Mouse (Mus musculus): ENCODE results near the gene Arhgef12. TPM values are rescaled to one million over a fixed set of nuclear protein-coding genes. Genes with fewer than 3 reads are reported as not detected.
A peak's percentile ranks its signal among the peaks of the same experiment; 100 is the strongest.

The Arhgef12 gene
- total and polyA plus RNA-seq, 2 experiments from 2014 or later = 14.0 to 86.0 TPM

DNA sequence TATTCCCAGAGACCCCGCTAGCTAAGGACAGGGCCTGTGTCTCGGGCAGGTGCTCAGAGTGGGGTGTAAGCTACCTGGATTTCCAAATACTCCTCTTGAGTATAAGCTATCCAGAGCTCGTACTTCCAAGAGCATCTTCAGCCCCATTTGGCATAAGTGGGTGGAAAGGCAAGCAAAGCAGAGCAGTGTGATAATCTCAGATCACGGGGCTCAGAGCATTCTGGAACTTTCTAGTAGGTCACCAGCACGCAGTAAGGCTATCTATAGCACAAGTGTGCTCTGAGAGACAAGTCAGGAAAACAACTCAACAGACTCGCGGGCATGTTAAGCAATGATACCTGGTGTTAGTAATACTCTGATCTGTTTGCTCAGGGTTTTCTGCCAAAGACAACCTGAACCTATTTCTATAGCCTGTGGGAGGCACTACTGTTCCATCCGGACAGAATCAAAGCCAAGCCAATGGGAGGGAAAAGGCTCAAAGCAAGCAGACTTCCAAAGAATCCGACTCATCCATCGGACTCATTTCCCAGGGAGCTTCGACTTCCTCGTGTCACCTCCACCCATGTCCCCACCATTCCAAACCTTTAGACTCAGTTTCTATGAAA, 37.3 kb upstream of the Arhgef12 start:
- H3K9ac ChIP-seq (replicated peaks; ENCODE audit: low read length) = no peak overlapping the region
- DNase-seq (ENCODE audit: low spot score) = peak; percentile 37
- WGBS = 76% methylated on average over 12 of the region's 12 CpGs
- no peaks in the 10 kb centered on the region for H3K9me3 ChIP-seq (ENCODE audit: low read length)
- no peak overlapping the region for H3K4me2 ChIP-seq (ENCODE audit: low read depth, low read length)
- ATAC-seq = no peak
- no peaks in the 10 kb centered on the region for H3K27me3 ChIP-seq (ENCODE audit: insufficient read depth, low read length)
- no peak overlapping the region for H3K27ac ChIP-seq
- H3K4me1 ChIP-seq (ENCODE audit: insufficient read depth, low read length) = no peaks in the 10 kb centered on the region
- H3K4me3 ChIP-seq (ENCODE audit: low read length) = no peak overlapping the region
- peak; percentile 44 for TF ChIP-seq CTCF (IDR thresholded peaks at IDR 0.05; ENCODE audit: low read depth)
- H3K36me3 ChIP-seq (ENCODE audit: insufficient read depth, low read length) = no peaks in the 10 kb centered on the region

DNA sequence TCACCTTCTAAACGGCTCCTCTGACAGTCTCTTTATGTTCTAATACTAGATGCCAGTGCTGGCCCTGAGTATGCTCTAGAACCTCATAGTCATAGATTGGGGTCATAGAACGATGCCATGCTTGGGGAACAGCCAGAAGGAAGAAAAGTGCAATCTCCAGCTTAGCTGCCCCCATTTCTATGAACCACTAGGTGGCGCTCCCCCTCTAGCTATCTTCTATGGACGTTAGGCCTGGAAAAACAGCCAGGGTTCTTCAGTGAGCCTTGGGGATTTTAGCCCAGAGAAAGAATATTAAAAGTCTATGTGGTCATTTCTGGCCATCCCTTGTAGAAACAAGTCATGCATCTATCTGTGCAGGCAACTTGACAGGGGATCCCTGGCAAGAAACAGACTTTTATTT, 34.8 kb upstream of the Arhgef12 start:
- no peaks in the 10 kb centered on the region for H3K36me3 ChIP-seq (ENCODE audit: insufficient read depth, low read length)
- TF ChIP-seq CTCF (IDR thresholded peaks at IDR 0.05; ENCODE audit: low read depth) = peak; percentile 96

DNA sequence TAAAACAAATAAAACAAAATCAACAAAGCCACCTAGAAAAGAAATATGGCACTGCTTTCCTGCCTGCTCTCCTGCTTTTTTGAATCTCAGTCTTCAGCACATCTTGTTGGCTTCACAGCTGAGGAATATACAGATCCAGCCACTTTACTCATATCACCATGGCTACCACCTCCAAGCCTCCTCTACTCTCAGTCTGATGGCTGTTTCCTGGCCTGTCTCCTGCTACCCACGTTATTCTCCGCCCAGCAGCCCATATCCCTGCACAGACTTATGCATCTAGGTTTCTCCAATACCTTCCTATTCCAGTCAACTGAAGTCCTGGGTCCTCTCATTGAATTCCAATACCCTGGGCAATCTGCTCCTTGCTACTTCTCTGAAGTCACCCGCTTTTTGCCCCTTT, 26.5 kb upstream of the Arhgef12 start:
- DNase-seq (ENCODE audit: low spot score) (no peak), ATAC-seq (no peak)
- WGBS = 78% methylated on average over 3 of the region's 3 CpGs
- Histone ChIP-seq H3K27ac (no peak overlapping the region), H3K4me1 (ENCODE audit: insufficient read depth, low read length) (no peaks in the 10 kb centered on the region), H3K4me3 (ENCODE audit: low read length) (no peak overlapping the region), H3K27me3 (ENCODE audit: insufficient read depth, low read length) (no peaks in the 10 kb centered on the region), H3K4me2 (ENCODE audit: low read depth, low read length) (no peak overlapping the region), H3K9me3 (ENCODE audit: low read length) (no peaks in the 10 kb centered on the region), H3K36me3 (ENCODE audit: insufficient read depth, low read length) (no peaks in the 10 kb centered on the region), H3K9ac (replicated peaks; ENCODE audit: low read length) (no peak overlapping the region)
- no peak for TF ChIP-seq CTCF (IDR thresholded peaks at IDR 0.05; ENCODE audit: low read depth)

More for the DNA sequence above, 34.8 kb upstream of the Arhgef12 start:
- ATAC-seq = 0 out of 2 replicates have a peak, but pooled peaks have one; percentile 58
- Histone ChIP-seq H3K9me3 (ENCODE audit: low read length) (no peaks in the 10 kb centered on the region), H3K27ac (no peak overlapping the region), H3K4me2 (ENCODE audit: low read depth, low read length) (no peak overlapping the region), H3K4me3 (ENCODE audit: low read length) (no peak overlapping the region), H3K27me3 (ENCODE audit: insufficient read depth, low read length) (no peaks in the 10 kb centered on the region), H3K9ac (replicated peaks; ENCODE audit: low read length) (no peak overlapping the region), H3K4me1 (ENCODE audit: insufficient read depth, low read length) (no peaks in the 10 kb centered on the region)
- peak; percentile 84 for DNase-seq (ENCODE audit: low spot score)
- WGBS = 5% methylated on average over 4 of the region's 4 CpGs

DNA sequence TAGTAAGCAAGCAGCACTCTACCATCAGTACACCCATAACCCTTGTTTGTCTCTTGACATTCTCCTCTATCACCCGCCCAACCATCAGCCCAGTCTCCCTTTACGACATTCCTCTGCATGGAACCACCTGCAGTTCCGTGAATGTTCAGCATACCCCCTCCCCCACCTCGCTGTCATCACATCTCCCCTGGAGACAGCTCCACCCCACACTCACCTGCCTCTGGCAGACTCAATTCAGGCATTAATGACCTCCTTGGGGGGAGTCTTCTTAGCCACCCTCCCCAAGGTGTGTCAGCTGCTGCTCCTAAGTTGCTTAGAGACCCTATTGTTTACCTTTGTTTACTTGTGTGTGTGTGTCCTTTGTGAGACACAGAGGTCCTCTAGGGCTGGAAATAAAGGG, 25.3 kb upstream of the Arhgef12 start:
- no peak overlapping the region for H3K4me3 ChIP-seq (ENCODE audit: low read length)
- no peak for TF ChIP-seq CTCF (IDR thresholded peaks at IDR 0.05; ENCODE audit: low read depth)
- H3K9me3 ChIP-seq (ENCODE audit: low read length) = no peaks in the 10 kb centered on the region
- H3K4me2 ChIP-seq (ENCODE audit: low read depth, low read length) = no peak overlapping the region
- no peak overlapping the region for H3K27ac ChIP-seq
- DNase-seq (ENCODE audit: low spot score) = no peak
- H3K4me1 ChIP-seq (ENCODE audit: insufficient read depth, low read length) = 0 out of 2 replicates have a peak, but pooled peaks cover 3% of the 10 kb centered on the region
- H3K9ac ChIP-seq (replicated peaks; ENCODE audit: low read length) = no peak overlapping the region
- no peaks in the 10 kb centered on the region for H3K27me3 ChIP-seq (ENCODE audit: insufficient read depth, low read length)
- 52% methylated on average over 4 of the region's 4 CpGs for WGBS
- ATAC-seq = no peak
- H3K36me3 ChIP-seq (ENCODE audit: insufficient read depth, low read length) = no peaks in the 10 kb centered on the region

DNA sequence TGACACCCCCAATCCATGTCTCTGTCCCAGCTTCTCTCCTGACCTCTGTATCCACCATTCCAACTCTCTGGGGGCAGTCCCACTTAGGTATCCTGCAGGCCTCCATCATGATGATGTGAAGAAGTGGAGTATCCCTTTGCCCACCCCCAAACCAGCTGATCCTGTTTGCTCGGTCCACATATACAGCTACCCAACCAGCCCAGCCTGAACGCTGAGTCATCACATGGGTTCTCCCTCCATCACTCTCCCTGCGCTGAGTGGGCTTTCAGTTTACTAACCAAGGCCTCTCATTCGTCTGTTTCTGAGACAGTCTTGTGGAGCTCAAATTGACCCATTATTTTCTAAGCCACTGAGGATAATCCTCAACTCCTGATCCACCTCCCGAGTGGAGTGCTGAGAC, 24.9 kb upstream of the Arhgef12 start:
- Histone ChIP-seq H3K4me1 (ENCODE audit: insufficient read depth, low read length) (0 out of 2 replicates have a peak, but pooled peaks cover 6% of the 10 kb centered on the region), H3K27me3 (ENCODE audit: insufficient read depth, low read length) (no peaks in the 10 kb centered on the region), H3K4me2 (ENCODE audit: low read depth, low read length) (no peak overlapping the region), H3K9ac (replicated peaks; ENCODE audit: low read length) (no peak overlapping the region), H3K27ac (no peak overlapping the region), H3K9me3 (ENCODE audit: low read length) (no peaks in the 10 kb centered on the region), H3K36me3 (ENCODE audit: insufficient read depth, low read length) (no peaks in the 10 kb centered on the region), H3K4me3 (ENCODE audit: low read length) (no peak overlapping the region)
- no peak for DNase-seq (ENCODE audit: low spot score)
- WGBS = 80% methylated on average over 5 of the region's 5 CpGs
- no peak for TF ChIP-seq CTCF (IDR thresholded peaks at IDR 0.05; ENCODE audit: low read depth)
- ATAC-seq = no peak

DNA sequence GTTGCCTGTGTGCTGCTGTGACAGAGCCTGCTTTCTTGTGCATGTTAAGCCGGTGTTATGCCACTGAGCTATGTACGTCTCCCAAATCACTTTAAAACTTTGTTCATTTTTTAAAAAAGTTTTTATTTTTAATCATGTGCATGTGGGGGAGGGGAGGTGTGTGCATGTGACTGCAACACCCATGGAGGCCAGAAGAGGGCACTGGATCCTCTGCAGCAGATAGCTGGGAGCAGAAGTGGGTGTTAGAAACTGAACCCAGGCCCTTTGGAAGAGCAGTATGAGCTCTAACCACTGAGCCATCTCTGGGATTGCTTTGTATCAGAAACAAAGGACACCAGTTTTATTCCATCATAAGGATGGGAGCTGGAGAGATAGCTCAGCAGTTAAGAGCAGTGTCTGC, 23.6 kb upstream of the Arhgef12 start:
- TF ChIP-seq CTCF (IDR thresholded peaks at IDR 0.05; ENCODE audit: low read depth) = peak; percentile 21; the same call in 1 of the 2 replicates
- Histone ChIP-seq H3K4me1 (ENCODE audit: insufficient read depth, low read length) (0 out of 2 replicates have a peak, but pooled peaks cover 6% of the 10 kb centered on the region), H3K27ac (no peak overlapping the region), H3K4me2 (ENCODE audit: low read depth, low read length) (no peak overlapping the region), H3K4me3 (ENCODE audit: low read length) (no peak overlapping the region), H3K9me3 (ENCODE audit: low read length) (no peaks in the 10 kb centered on the region), H3K27me3 (ENCODE audit: insufficient read depth, low read length) (no peaks in the 10 kb centered on the region), H3K36me3 (ENCODE audit: insufficient read depth, low read length) (no peaks in the 10 kb centered on the region), H3K9ac (replicated peaks; ENCODE audit: low read length) (no peak overlapping the region)
- ATAC-seq (no peak), DNase-seq (ENCODE audit: low spot score) (no peak)
- WGBS = 95% methylated on average over 2 of the region's 2 CpGs

DNA sequence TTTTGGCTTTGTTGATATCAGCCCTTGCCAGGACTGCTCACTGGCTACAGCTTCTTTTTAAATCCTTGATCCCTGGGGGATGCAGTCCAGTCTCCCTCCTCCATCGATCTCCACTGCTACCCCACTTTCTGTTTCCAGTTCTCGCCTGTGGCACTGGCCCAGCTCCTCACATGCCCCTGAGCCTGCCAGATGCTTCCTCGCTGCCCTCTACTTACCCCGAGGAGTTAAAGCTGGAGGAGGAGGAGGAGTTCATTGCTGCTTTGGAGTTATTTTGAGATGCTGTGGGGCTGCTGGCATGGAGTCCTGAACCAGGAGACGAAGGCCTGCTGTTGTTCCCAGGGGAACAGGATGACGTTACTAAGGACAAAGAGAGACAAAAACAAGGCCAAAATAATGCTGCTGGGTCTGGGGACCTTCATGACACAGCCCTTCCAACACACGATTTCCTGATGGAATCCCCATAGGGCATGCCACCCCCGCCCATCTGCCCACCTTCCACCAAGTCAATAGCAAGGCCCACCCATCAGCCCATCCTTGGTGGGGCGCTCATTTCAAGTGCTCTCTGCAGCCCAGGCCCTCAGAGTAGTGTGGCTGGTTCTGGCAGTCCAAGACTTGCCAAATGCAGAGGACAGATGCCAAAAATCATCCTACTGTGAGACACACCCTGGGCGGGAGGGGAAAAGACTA, 20.2 kb upstream of the Arhgef12 start:
- H3K27me3 ChIP-seq (ENCODE audit: insufficient read depth, low read length) = no peaks in the 10 kb centered on the region
- H3K36me3 ChIP-seq (ENCODE audit: insufficient read depth, low read length) = no peaks in the 10 kb centered on the region
- H3K9ac ChIP-seq (replicated peaks; ENCODE audit: low read length) = no peak overlapping the region
- H3K4me3 ChIP-seq (ENCODE audit: low read length) = no peak overlapping the region
- DNase-seq (ENCODE audit: low spot score) = no peak
- H3K9me3 ChIP-seq (ENCODE audit: low read length) = no peaks in the 10 kb centered on the region
- 51% methylated on average over 10 of the region's 10 CpGs for WGBS
- H3K4me2 ChIP-seq (ENCODE audit: low read depth, low read length) = no peak overlapping the region
- H3K27ac ChIP-seq = no peak overlapping the region
- TF ChIP-seq CTCF (IDR thresholded peaks at IDR 0.05; ENCODE audit: low read depth) = no peak
- no peak for ATAC-seq
- H3K4me1 ChIP-seq (ENCODE audit: insufficient read depth, low read length) = 0 out of 2 replicates have a peak, but pooled peaks cover 6% of the 10 kb centered on the region
